Mouse (Mus musculus): Measurements from ENCODE around the gene Shisa8. TPM values are rescaled to one million over a fixed set of nuclear protein-coding genes. Genes with fewer than 3 reads are reported as not detected.

Shisa8 gene
- polyA plus RNA-seq, 1 experiment, result 0.03 TPM

DNA sequence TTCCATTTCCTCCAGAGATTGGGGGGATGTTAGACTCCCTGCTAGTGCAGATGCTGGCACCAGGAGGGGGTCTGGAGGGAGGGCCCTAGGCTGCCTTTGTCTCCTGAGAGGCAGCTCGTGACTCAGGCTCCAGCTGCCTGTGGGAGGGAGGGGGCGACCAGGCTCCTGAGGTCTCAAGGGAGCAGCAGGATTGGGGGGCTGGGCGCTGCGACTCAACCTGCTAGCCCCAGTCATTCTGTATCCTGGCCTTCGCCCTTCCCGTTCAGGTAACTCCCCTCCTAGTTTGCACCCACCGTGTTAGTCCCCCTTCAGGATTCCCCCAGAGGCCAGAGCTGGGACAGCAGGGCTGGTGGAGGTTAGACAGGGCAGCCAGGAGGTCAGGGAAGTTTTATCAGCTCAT is 4.4 kb upstream of the Shisa8 start:
- Histone ChIP-seq H3K4me3 (replicated peaks) (no peak overlapping the region), H3K9me3 (ENCODE audit: control insufficient read depth, low read length) (peaks cover 4% of the 10 kb centered on the region; the same call in 1 of the 2 replicates), H3K36me3 (ENCODE audit: control insufficient read depth) (no peaks in the 10 kb centered on the region), H3K27me3 (ENCODE audit: control insufficient read depth) (peaks cover 91% of the 10 kb centered on the region), H3K4me1 (ENCODE audit: control insufficient read depth) (peaks cover 2% of the 10 kb centered on the region)
- no peak for TF ChIP-seq TAL1 (IDR thresholded peaks at IDR 0.05; ENCODE audit: low read length)
- TF ChIP-seq GATA1 (IDR thresholded peaks at IDR 0.05; ENCODE audit: low read length), result no peak

DNA sequence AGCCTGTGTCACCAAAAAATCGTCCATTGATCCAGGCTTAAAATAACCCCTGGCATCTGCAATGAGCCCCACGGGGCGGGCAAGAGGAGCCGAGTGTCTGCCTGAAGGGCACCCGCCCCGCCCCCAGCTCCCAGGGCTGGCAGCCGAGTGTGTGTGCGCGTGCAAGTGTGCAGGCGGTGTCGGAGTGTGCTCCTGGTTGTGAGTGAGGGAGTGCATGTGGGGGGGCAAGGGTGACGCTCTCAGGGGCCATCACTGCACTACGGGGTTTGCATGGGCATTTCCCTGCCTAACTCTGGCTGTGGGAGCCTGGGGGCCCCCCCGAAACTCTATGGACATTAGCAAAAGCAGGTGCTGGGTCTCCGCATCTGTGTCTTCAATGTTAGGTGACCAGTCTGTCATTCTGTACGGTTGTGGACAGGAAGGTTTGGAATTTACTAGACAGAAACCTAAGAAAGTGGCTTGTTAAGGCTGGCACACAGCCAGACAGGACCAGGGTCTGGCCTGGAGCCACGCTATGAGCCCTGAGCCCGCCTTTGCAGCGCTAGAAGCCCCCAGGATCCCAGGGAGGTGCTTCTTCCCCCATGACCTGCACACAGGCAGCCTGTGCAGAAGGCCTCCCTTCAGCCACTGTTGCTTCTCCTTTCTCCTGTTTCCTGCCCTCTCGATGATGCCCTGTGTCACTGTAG is 3.7 kb upstream of the Shisa8 start:
- TF ChIP-seq GATA1 (IDR thresholded peaks at IDR 0.05; ENCODE audit: low read length) (no peak), TAL1 (IDR thresholded peaks at IDR 0.05; ENCODE audit: low read length) (no peak)
- H3K4me1 ChIP-seq (ENCODE audit: control insufficient read depth), result peaks cover 4% of the 10 kb centered on the region
- H3K9me3 ChIP-seq (ENCODE audit: control insufficient read depth, low read length), result peaks cover 8% of the 10 kb centered on the region; the same call in 1 of the 2 replicates
- H3K36me3 ChIP-seq (ENCODE audit: control insufficient read depth), result no peaks in the 10 kb centered on the region
- H3K4me3 ChIP-seq (replicated peaks), result no peak overlapping the region
- H3K27me3 ChIP-seq (ENCODE audit: control insufficient read depth), result peaks cover 96% of the 10 kb centered on the region

DNA sequence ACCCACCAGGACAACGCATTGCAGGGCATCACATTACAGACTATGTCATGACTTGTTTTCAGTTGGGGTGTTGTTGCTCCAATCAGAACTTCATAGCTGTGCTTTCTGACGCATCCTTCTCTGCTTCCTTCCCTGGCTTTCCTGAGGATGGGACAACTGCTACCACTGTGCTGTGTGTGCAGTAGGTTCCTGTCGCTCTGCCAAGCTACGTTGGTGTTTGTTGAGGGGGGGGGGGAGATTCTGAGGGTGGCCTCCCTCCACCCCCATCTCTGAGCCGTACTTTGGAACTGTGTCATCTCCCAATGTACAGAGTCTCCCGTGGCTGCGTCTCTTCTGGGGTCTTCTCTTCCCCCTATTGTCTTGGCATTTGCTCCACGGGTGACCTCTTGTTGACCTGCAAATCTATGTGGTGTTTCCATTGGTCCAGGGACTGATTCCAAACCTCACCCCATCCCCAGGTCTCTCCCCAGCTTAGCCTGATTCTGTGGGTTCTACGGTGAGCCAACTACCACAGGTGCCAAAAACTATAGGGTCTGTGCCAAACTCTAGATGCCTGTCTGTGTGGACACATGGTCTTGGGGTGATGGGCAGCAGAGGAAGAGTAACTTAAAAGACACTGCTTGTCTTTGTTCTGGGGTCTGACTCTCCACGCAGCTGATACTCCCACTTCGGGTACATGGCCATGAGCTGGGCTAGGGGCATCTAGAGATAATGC is 2.9 kb upstream of the Shisa8 start:
- H3K27me3 ChIP-seq (ENCODE audit: control insufficient read depth), result peaks cover 96% of the 10 kb centered on the region
- TF ChIP-seq GATA1 (IDR thresholded peaks at IDR 0.05; ENCODE audit: low read length), result no peak
- TF ChIP-seq TAL1 (IDR thresholded peaks at IDR 0.05; ENCODE audit: low read length), result no peak
- H3K36me3 ChIP-seq (ENCODE audit: control insufficient read depth), result no peaks in the 10 kb centered on the region
- H3K4me3 ChIP-seq (replicated peaks), result no peak overlapping the region
- H3K4me1 ChIP-seq (ENCODE audit: control insufficient read depth), result peaks cover 4% of the 10 kb centered on the region
- peaks cover 8% of the 10 kb centered on the region; the same call in 1 of the 2 replicates for H3K9me3 ChIP-seq (ENCODE audit: control insufficient read depth, low read length)

DNA sequence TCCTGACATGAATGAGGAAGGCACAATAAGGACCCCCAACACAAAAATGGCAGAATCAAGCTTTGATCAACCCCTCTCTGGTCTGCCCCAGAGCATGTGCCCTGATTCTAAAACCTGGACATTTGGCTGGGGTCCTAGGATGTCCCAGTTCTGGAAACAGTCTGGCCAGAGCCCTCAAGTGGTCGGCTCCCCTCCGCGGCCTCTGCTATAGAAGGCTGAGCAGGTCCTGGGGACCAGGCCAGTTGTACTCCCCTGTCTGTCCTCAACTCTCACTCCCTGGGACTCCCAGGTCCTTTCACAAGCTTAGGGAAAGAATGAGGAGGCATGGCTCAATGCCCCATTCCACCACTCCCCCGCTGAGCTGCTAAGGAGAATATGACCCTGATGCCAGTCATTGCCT is 607 bp upstream of the Shisa8 start:
- Histone ChIP-seq H3K27me3 (ENCODE audit: control insufficient read depth) (peaks cover 97% of the 10 kb centered on the region), H3K4me1 (ENCODE audit: control insufficient read depth) (peaks cover 4% of the 10 kb centered on the region), H3K9me3 (ENCODE audit: control insufficient read depth, low read length) (peaks cover 8% of the 10 kb centered on the region; the same call in 1 of the 2 replicates), H3K4me3 (replicated peaks) (no peak overlapping the region), H3K36me3 (ENCODE audit: control insufficient read depth) (no peaks in the 10 kb centered on the region)
- TF ChIP-seq TAL1 (IDR thresholded peaks at IDR 0.05; ENCODE audit: low read length) (no peak), GATA1 (IDR thresholded peaks at IDR 0.05; ENCODE audit: low read length) (no peak)

DNA sequence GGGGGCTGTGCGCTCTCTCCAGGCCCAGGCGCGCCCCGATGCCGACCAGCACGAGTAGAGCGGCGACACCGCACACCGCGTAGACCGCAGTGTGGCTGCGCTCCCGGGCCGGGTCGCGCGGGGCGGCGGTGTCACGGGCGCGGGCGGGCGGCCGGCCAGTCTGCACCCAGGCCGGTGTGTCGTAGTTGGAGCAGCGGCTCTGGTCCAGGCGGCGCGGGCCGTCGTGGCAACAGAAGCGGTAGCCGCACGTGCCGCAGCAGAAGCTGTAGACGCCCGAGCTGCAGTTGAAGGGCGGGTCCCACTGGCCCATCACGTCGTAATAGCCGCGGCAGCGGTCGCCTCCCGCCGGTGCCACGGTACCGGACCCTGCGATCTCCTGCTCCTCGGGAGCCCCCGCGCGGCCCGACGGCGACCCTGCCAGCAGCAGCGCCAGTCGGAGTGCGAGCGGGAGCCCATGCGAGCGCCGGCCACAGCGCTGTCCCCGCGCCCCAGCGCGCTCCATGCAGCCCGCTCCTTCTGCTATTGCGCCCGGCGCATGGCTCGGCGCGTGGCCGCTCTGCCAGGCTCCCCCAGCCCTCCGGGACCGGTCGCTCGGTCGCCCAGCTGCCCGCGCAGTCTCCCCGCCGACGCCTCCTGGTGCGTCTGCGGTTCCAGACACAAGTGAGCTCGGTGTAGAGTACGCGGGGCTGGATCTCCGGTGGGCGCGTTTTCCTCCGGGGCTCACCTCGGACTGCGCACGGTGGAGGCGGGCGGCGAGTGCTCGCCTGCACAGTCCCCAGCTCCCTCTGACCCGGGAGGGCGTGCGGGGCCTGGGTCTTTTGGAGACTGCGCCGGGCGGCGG is 484 bp downstream of the Shisa8 start:
- TF ChIP-seq GATA1 (IDR thresholded peaks at IDR 0.05; ENCODE audit: low read length) (no peak), TAL1 (IDR thresholded peaks at IDR 0.05; ENCODE audit: low read length) (no peak)
- Histone ChIP-seq H3K4me1 (ENCODE audit: control insufficient read depth) (peaks cover 4% of the 10 kb centered on the region), H3K9me3 (ENCODE audit: control insufficient read depth, low read length) (peaks cover 8% of the 10 kb centered on the region; the same call in 1 of the 2 replicates), H3K36me3 (ENCODE audit: control insufficient read depth) (no peaks in the 10 kb centered on the region), H3K27me3 (ENCODE audit: control insufficient read depth) (peaks cover 99% of the 10 kb centered on the region), H3K4me3 (replicated peaks) (no peak overlapping the region)

DNA sequence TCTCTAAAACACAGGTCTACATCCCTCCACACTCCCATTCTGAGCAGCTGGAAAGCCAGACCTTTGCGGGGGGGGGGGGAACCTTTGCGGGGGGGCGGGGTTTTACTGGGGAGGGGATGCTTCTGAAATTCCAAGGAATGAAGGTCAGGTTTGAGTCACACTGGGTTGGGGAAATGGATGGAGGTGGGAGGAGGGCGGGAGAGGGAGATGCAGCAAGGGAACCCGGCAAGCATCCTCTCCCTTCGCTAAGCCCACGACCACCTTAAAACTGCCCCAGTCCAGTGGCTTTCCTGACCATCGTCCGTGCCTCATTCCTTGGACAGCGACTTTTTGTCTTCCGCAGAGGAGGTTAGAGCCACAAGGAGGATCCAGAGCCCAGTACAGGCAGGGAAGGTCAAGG is 1.3 kb downstream of the Shisa8 start:
- H3K4me3 ChIP-seq (replicated peaks), result no peak overlapping the region
- peaks cover 6% of the 10 kb centered on the region for H3K4me1 ChIP-seq (ENCODE audit: control insufficient read depth)
- H3K27me3 ChIP-seq (ENCODE audit: control insufficient read depth), result peaks cover 99% of the 10 kb centered on the region
- H3K36me3 ChIP-seq (ENCODE audit: control insufficient read depth), result peaks cover 2% of the 10 kb centered on the region
- H3K9me3 ChIP-seq (ENCODE audit: control insufficient read depth, low read length), result peaks cover 8% of the 10 kb centered on the region; the same call in 1 of the 2 replicates
- TF ChIP-seq GATA1 (IDR thresholded peaks at IDR 0.05; ENCODE audit: low read length) (no peak), TAL1 (IDR thresholded peaks at IDR 0.05; ENCODE audit: low read length) (no peak)

DNA sequence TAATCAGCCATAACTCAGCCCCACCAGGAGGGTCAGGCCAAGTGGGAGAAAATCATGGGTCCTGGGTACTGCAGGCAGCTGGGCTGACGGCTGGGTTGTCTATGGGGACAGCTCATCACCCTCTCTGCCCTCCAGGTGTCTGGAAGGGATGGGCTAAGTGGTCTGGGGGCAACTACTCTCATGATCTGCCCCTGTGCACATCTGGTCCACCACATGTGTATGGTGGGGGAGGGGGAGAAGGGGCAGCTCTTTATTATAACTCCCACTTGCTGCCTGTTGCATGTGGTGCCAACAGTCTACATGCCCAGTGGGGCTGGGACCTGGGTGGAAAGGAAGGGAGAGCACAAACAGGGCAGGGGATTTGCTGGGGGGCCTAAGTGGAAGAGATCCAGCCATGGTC is 1.8 kb downstream of the Shisa8 start:
- Histone ChIP-seq H3K36me3 (ENCODE audit: control insufficient read depth) (peaks cover 6% of the 10 kb centered on the region), H3K4me3 (replicated peaks) (no peak overlapping the region), H3K9me3 (ENCODE audit: control insufficient read depth, low read length) (peaks cover 8% of the 10 kb centered on the region; the same call in 1 of the 2 replicates), H3K4me1 (ENCODE audit: control insufficient read depth) (peaks cover 7% of the 10 kb centered on the region), H3K27me3 (ENCODE audit: control insufficient read depth) (peaks cover 97% of the 10 kb centered on the region)
- TF ChIP-seq GATA1 (IDR thresholded peaks at IDR 0.05; ENCODE audit: low read length), result no peak
- TF ChIP-seq TAL1 (IDR thresholded peaks at IDR 0.05; ENCODE audit: low read length), result no peak

DNA sequence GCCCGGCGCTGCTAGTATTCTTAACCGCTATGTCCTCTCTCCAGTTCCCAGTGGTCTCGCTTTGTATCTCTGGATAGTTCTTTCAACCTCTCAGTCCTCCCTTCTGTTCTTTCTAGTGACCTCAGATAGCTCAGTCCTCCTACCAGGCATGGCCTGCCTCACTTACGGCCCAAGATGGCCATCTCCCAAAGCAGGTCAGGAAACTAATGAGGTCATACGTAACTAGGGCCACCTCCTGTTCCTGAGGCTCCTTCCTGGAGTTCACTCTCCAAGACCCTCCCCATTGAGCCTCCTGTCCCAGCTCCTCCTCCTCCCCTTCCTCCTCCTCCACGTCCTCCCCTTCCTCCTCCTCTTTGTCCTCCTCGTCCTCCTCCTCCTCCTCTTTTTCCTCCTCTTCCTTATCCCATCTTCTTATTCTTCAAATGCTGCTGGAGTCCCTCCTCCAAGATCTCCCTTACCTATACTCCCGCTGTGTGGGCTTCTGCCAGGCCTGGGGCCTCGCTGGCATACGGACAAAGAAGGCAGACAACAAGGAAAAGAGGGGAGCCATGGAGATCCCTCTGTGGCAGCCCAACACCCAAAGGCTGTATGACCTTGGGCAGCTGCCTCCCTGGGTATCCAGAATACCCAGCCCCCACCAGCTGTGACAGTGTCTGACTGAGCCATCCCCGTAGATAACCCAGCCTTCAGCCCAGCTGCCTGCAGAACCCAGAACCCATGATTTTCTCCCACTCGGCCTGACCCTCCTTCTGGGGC is 3.1 kb downstream of the Shisa8 start:
- Histone ChIP-seq H3K4me3 (replicated peaks) (no peak overlapping the region), H3K27me3 (ENCODE audit: control insufficient read depth) (peaks cover 83% of the 10 kb centered on the region), H3K36me3 (ENCODE audit: control insufficient read depth) (peaks cover 20% of the 10 kb centered on the region), H3K9me3 (ENCODE audit: control insufficient read depth, low read length) (peaks cover 8% of the 10 kb centered on the region; the same call in 1 of the 2 replicates), H3K4me1 (ENCODE audit: control insufficient read depth) (peaks cover 7% of the 10 kb centered on the region)
- TF ChIP-seq TAL1 (IDR thresholded peaks at IDR 0.05; ENCODE audit: low read length) (no peak), GATA1 (IDR thresholded peaks at IDR 0.05; ENCODE audit: low read length) (no peak)

Measured in erythroblast, embryonic 14.5 days (primary cell).